Mouse (Mus musculus): ENCODE results near the gene Acin1.
"Not testable (repeated sequence)": the region's sequence is repeated elsewhere in the genome, so short reads cannot be mapped to it uniquely, and the experiment has no call there.

Acin1 gene

DNA sequence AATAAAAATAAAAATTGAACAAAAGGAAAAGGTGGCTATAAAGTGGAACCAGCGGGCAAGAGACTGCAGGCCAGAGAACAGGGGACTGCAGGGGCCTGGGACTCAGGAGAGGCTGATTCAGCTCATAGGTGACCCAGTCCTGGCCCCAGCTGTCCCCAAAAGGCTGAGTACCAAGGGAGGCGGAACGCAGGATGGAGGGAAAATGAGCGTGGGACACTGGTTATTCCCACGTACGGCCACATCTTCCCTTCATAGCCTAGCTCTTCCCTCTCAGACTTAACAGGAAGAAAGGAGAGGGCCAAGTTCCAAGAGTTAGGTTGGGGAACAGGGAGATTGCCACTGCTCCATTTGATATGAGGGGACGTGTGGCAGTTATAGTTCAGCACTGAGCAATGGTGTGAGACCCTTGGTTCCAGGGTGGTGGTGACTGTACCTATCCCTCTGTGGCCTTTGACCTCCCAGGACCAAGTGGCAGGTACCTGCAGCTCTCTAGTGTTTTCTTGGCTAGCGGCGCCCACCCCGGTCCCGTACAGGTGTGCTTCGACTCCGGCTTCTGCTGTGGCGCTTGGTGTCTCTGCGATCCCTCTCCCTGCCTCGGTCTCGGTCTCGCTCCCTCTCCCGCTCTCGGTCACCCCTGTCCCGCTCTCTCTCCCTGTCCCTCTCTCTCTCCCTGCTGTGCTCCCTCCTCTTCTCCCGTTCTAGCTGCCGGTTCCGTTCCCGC is 44.3 kb downstream of the Acin1 start:
- no peak for DNase-seq (ENCODE audit: low read depth, low spot score)

DNA sequence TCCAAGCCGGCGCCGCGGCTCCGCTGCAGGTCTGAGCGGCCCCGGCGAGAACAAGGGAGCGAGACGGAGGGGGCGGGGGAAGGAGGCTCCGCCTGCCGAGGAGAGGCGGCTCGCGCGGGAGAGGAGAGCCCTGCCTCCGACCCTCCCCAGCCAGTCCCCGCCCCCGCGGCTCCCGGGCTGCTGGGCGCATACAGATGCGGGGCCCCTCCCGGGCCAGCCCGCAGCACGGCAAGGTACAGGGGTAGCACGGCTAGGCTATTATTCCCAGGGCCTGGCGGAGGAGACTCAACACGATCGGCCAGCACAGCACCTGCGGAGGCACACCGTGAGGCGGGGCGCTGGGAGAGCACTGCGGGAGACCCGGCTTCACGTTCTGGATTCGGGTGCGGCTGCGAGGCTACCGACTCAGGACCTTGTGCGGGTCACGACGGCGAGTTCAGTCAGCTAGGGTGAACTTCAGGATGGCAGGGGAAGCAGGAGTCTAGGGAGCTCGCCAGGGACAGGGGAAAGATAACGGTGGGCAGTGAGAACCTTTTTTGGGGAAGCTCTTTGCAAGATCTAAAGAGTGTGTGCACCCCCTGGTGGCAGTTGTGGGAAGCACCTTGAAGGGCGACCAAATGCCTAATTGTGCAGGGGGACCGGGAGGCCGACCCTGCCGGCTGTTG is 45.3 kb downstream of the Acin1 start, which contains the start of gene Cdh24:
Gene Cdh24, minus strand, starts transcription at position 60 of the 665 bp plus-strand sequence.
- peak; percentile 81 for DNase-seq (ENCODE audit: low read depth, low spot score)

DNA sequence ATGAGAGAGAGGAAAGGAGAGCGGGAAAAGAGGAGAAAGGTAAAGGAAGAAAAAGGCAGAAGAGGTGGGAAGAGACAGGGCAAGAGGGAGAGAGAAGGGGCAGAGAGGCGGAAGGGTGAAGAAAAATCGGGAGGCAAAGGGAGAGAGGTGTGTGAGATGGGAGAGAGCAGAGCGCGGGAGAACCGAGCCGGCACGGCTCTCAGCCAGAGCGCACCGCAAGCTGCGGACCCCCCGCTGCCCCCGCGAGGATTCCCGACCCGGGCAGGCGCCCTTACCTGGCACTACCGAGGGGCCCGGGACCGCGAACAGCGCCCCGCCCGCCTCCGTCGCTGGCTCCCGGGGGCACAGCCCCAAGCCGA is 45.8 kb downstream of the Acin1 start, which contains the start of gene Gm17606:
Gene Gm17606, plus strand, starts transcription at position 7 of the 359 bp plus-strand sequence.
- no peak for DNase-seq (ENCODE audit: low read depth, low spot score)

DNA sequence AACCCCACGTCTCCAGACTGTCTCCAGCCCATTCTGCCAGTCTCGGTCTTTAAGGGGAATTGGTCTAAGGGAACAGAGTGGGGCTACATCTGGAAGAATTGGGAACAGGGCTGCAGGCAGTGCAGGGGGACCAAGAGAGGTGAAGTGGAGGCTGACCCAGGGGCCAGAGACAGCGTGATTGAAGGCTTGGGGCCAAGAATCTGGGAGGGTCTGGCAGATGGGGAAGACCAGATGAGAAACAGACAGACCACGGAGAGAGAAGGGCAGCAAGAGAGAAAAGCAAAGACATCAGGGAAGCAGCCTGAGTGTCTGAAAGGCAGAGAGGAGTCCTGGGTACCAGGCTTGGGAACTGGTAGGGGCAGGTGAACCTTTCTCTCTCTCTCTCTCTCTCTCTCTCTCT is 46.6 kb downstream of the Acin1 start:
- no peak for DNase-seq (ENCODE audit: low read depth, low spot score)

DNA sequence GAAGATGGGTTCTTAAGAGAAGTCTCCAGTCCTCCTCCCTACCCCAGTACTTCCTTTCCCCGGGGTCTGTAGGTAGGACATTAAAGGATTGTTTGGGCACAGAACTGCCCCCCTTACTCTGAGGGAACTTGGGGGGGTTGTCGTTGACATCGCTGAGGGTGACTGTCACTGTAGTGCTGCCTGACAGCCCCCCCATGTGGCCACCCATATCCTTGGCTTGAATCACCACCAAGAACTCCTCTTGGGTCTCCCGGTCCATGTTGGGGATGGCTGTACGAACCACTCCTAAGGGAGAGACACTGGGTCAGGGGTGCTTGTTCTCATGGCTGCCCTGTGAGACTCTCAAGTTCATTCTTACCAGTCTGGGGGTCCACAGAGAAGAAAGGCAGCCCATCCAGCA is 48.5 kb downstream of the Acin1 start:
- no peak for DNase-seq (ENCODE audit: low read depth, low spot score)

DNA sequence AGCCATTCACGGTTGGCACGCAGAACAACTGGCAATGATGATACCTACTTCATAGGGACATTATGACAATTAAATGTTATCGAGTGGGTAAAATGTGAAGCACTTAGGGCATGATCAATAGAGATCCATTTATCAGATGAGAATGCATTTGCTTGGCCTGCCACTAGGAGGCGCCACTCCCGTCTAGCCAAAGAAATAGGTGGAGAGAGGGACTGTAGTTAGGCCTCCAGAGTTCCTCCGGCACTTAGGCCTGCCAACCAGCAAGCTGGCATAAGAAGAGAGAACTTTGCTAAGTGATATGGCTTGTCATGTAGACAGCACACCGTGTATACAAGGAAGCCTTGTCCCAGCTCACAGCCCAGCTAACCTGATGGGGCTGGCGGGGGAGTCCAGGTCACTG is 49.8 kb downstream of the Acin1 start:
- peak; percentile 36 for DNase-seq (ENCODE audit: low read depth, low spot score)

DNA sequence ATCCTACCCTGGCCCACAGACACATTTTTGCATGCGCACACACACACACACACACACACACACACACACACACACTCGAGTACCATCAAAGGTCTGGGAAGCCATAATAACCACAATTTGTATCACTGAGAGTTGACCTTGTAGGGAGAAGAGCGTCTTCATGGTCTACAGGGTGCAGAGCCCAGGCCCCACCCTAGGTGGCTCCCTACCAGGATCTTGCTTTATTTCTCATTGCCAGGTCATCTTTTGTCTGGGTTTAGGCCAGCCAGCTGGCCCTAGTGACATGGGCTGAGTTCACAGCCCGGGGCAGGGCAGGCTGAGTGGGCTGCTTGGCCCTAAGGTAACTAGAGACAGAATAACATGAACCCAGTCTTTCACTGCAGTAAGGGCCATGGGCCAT is 52.5 kb downstream of the Acin1 start:
- peak; percentile 45 for DNase-seq (ENCODE audit: low read depth, low spot score)

DNA sequence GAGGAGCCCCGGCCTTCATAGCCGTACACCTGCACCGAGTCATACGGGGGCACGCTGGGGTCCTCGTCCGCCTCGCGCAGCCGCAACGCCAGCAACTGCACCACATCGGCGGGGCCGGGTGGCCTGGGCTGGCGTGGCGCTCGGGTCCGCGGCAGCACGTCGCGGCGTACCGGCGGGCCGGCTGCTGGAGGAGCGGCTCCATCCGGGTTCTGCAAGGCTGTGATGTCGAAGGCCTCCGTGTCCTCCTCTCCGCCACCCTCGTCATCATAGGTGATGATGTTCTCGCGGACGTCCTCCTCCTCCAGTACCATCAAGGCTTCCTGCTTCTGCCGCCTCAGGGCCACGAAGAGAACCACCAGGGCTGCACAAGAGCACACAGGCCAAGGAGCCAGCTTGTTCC is 54.5 kb downstream of the Acin1 start:
- DNase-seq (ENCODE audit: low read depth, low spot score), result no peak

DNA sequence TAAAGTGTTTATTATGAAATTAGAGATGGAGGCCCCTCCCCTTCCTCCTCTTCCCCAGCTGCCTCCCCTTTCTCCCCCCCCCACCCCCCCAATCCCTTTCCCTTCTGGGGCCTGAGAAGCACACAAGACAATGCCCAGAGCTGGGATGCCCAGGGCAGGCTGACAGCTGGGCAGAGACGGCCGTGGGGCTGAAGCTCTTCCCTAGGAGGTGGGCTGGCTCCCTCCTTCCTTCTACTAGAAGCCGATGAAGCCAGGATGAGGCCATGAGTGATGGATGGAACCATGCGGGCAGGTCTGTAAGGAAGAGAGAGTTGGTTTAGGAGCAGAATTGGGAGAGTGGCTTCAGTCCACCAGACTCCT is 55.5 kb downstream of the Acin1 start:
- no peak for DNase-seq (ENCODE audit: low read depth, low spot score)

DNA sequence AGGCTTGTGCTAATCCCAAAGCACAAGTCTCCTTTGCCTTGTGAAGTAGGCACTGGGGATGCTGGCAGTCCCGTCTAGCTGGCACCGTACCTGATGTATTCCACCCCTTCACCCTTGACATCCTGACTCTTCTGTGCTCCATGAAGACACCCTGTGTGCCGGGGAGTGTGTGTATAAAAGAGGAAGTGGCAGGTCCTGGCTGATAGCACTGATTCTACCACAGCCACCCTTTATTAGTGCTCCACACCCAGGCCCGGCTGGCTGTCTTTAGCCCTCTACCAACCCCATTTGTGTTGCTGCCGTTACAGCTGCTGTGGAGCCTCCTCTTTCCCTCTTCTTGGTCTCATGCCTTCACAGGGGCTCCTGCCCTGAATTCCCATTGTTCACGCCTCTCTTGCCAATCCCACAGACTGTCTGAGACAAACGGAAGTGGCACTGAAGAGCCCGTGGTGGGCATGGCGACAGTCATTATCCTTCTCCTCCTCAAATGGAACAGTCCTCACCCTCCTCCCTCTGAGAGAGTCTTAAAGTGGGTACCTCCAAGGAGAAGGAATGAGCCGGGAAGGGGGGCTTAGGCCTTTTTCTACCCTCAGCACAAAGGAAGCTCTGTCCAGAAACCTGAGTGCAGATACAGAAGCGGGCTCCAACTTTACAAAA is 56.0 kb downstream of the Acin1 start:
- DNase-seq (ENCODE audit: low read depth, low spot score), result no peak

DNA sequence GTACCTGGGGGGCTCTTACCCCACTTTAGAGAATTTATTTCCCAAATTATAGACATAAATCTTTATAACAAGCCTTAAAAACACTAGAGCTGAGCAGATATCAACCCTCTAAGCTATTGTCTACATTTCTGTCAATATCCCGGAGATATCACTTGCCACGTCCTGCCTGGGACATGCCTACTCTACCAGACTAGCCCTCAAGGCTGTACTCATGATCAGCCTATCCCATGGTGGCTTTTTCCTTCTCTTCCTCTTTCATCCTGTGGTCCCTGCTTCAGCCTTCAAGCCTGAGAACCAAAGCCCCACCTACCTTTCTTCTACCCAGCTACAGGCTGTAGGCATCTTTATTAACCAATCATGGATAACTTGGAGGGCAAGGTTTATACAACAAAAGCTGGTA is 56.9 kb downstream of the Acin1 start:
- no peak for DNase-seq (ENCODE audit: low read depth, low spot score)

DNA sequence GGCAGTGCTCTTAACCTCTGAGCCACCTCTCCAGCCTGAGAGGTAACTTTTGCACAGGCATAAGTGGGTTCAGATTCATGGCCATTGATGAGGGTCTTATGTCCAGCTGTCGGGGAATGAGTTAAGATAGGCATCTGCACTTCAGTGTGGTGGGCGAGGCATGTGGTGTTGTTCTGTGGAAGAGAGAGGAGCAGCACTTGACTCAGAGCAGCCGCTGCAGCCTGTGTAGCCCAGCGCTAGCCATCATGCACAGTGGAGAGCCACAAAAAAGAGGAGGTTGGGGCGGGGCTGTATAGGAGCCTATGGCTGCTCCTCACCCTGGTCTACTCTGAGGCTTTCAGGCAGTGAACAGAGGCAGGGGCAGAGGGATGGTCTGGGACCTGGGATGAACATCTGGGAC is 58.6 kb downstream of the Acin1 start:
- no peak for DNase-seq (ENCODE audit: low read depth, low spot score)

DNA sequence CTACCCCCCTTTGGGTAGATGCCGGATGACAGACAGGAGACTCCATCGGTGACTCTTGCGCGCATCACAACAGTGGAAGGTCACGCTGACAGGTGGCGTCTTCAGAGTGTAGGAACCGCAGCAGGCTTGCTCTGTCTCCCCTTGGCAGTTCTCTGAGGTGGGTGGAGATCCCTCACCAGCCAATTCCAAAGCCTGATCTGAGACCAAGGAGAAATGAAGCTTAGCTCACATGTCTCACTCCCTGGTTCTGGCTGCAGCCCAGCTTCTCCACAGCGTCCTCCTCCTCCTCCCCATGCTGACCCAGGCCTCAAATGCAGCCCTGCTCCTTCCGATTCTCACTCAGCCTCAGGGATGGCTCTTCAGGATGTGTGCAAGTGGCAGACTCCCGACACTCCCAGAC is 61.8 kb downstream of the Acin1 start:
- no peak for DNase-seq (ENCODE audit: low read depth, low spot score)

DNA sequence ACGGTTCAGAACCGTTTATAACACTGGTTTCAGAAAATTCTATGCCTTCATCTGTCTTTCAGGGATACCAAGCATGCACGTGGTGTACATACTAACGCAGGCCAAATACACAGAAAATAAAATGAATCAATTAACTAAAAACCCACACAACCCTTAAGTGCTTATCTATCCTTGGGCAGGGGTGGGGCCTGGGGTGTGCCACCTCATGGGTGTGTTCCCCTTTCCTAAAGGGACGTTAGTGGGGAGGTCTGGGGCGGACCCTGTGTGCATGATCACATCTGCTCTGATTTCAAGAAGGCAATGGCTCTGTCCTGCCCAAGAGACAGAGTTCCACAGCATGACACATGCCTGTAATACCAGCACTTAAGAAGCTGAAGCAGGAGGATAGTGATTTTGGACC is 63.4 kb downstream of the Acin1 start:
- DNase-seq (ENCODE audit: low read depth, low spot score), result no peak

DNA sequence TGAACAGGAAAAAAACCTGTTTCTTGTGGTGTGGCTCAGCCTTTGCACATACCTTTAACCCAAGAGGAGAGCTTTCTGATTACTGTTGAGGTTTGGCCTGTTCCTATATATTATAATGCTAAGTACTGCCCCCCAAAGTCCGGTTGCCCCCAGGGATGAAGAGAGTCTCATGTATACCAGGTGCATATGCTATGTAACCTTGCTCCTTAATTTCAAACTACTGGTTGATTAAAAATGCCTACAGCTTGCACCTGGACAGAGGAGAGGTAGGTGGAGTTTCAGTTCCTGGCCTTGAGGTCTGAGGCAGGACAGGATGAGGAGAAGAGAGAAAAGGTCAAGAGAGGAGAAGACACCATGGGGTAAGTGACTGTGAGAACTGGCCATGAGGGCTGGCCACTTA is 65.6 kb downstream of the Acin1 start, which contains the start of gene Psmb11:
Gene Psmb11, plus strand, starts transcription at position 301 of the 400 bp plus-strand sequence.
- no peak for DNase-seq (ENCODE audit: low read depth, low spot score)

DNA sequence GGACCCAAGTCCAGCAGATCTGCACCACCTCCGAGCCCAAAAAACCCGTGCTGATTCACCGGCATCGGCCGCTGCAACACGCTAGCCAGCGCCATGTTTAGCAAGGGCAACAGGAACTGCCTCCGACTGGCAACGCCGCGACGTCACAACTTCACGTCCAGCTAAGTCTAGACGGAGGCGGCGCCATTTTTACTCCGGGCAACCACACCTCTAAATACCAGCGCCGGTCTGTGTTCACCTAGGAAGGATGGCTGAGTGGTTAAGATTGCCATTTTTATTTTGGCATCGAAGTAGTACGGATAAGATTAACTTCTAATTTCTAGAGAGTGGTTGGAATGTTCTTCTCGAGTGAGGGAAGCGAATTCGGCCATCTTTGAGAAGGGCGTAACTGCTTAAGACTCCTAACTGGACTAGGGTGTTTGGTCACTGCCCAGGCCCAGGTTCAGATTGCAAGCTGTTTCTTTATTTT is 68.8 kb downstream of the Acin1 start, which contains the start of gene Psmb5:
Gene Psmb5, minus strand, starts transcription at position 126 of the 469 bp plus-strand sequence.
- peak; percentile 88 for DNase-seq (ENCODE audit: low read depth, low spot score)

DNA sequence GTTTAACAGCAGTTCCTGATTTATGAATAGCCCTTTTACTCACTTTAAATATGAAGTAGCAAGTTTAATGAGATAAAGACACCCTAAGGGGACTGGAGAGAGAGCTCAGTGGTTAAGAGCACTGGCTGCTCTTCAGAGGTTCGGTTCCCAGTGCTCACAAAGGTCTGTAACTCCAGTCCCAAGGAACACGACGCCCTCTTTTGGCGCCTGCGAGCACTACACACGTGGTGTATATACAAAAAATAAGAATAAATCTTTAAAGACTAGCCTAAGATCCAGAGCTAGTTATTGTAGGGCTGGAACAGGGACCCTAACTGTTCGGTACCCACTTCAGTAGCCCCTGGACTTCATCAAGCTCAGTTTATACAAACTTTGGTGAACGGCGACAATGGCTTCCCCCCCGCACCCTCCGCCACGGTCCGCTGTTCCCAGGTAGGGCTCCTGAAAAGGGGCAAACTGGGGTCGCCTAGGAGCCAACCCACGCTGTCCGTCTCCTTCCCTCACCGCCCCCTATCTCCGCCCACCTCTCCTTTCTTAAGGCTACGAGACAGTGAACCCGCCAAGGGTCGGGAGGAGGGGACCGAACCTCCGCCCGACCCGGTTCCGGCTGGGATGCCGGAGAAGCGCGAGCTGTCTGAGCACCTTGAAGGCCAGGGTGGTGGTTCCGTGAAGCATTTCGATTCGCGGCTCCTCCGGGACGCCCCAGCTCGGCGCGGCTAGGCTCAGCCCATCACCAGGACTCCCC is 69.4 kb downstream of the Acin1 start:
- peak; percentile 52 for DNase-seq (ENCODE audit: low read depth, low spot score)

DNA sequence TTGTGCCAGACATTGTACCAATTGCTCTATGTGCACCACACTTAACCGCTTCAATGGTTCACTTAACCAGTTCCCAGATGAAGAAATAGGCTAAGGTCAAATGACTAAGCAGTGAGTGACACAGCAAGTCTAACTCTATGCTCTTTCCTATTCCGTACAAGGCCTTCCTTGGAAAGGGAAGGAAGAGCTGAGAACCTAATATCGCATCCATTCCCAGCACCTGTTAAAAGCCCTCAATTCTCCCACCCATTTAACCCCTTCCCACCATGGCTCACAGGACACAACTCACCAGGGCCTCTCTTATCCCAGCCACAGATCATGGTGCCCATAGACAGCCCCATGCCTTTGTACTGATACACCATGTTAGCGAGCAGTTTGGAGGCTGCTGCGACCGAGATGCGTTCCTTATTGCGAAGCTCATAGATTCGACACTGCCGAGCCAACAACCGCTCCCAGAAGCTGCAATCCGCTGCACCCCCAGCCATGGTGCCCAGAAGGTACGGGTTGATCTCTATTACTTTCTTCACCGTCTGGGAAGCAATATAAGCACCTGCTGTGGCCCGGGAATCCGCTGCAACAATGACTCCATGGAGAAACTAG is 70.4 kb downstream of the Acin1 start:
- no peak for DNase-seq (ENCODE audit: low read depth, low spot score)

DNA sequence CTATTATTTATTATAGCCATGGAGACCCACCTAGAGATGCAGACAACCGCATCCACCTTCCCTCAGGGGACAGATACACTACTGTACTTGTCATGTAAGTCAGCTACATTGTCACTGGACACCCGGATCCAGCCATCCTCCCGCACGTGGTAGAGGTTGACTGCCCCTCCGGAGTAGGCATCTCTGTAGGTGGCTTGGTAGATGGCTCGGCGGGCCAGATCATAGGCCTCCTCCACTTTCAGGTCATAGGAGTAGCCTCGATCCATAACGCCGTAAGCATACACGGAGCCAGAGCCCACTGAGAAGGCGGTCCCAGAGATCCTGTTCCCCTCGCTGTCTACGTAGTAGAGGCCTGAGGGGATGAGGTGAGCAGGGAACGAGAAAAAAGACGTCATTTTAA is 72.6 kb downstream of the Acin1 start:
- not testable (repeated sequence) for DNase-seq (ENCODE audit: low read depth, low spot score)

DNA sequence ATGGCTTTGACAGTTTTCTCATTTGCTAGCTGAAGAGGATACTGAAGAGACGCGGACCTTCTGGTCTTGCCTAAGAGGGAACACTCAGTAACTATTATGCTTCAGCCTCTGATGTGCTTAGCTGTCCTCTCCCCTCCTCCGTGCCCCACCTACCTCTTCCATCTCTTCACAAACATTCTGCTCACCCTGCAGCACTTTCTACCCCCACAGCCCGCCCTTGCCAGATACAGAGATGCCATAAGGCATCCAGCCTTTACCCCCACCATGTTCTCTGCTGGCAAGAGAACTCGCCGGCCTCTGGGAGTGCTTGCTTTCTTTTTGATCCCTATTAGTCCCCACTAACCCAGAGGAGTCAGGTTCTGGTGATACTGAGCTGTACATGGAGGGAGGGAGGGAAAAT is 76.1 kb downstream of the Acin1 start:
- no peak for DNase-seq (ENCODE audit: low read depth, low spot score)

DNA sequence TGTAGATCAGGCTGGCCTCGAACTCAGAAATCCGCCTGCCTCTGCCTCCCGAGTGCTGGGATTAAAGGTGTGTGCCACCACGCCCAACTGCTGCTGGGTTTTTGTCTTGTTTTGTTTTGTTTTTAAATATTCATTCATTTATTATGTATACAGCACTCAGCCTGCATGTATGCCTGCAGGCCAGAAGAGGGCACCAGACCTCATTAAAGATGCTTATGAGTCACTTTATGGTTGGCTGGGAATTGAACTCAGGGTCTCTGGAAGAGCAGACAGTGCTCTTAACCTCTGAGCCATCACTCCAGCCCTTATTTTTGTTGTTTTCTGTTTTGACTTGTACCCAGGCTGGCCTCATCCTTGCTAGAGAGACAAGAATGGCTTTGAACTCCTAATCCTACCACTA is 76.8 kb downstream of the Acin1 start:
- DNase-seq (ENCODE audit: low read depth, low spot score), result peak; percentile 59
